Mouse (Mus musculus) embryonic facial prominence, embryonic 12.5 days (tissue): ENCODE results near the gene Zfp827. TPM values are rescaled to one million over a fixed set of nuclear protein-coding genes. Genes with fewer than 3 reads are reported as not detected.

Experiments
- ATAC-seq: fragments of 200-750 bp; cut with Nextera tagmentation; 2 replicates; pipeline ENCODE4 v1.8.0; 2017; ENCODE audit not compliant: insufficient number of reproducible peaks, insufficient read depth, low FRiP score, low TSS enrichment
- H3K27ac ChIP-seq: fragments of 300-500 bp; sonication (generic); 2 replicates; pipeline ENCODE4 v1.5.1; 2016; ENCODE audit warnings: mild to moderate bottlenecking
- H3K27me3 ChIP-seq: fragments of 300-500 bp; sonication (generic); 2 replicates; pipeline ENCODE4 v1.6.1; 2016; ENCODE audit warnings: mild to moderate bottlenecking, moderate library complexity
- H3K36me3 ChIP-seq: fragments of 300-500 bp; sonication (generic); 2 replicates; pipeline ENCODE4 v1.6.1; 2016; ENCODE audit warnings: mild to moderate bottlenecking
- H3K4me1 ChIP-seq: fragments of 300-500 bp; sonication (generic); 2 replicates; pipeline ENCODE4 v1.6.1; 2016
- H3K4me2 ChIP-seq: fragments of 300-500 bp; sonication (generic); replicated peaks from 2 replicates; pipeline ENCODE4 v1.6.1; 2016; ENCODE audit warnings: mild to moderate bottlenecking, moderate library complexity
- H3K4me3 ChIP-seq: fragments of 300-500 bp; sonication (generic); 2 replicates; pipeline ENCODE4 v1.5.1; 2016; ENCODE audit warnings: mild to moderate bottlenecking
- H3K9ac ChIP-seq: fragments of 300-500 bp; sonication (generic); 2 replicates; pipeline ENCODE4 v1.6.1; 2016; ENCODE audit warnings: mild to moderate bottlenecking, moderate library complexity
- H3K9me3 ChIP-seq: fragments of 300-500 bp; sonication (generic); 2 replicates; pipeline ENCODE4 v1.6.1; 2016; ENCODE audit warnings: mild to moderate bottlenecking, moderate library complexity
- WGBS: fragments of 180-500 bp; shearing (Covaris S2); methylation state at CpG from one replicate; pipeline ENCODE4 v1.1.7; 2016; 5-methylcytosine and 5-hydroxymethylcytosine counted together
- polyA plus RNA-seq: library from polyadenylated mRNA; unstranded; fragments of >200 nt; fragmentation: Nextera tagmentation; extraction: Ambion mirVana; gene quantifications from 2 replicates; pipeline ENCODE4 v1.2.1, GENCODE M21; 2016

Zfp827 gene
- polyA plus RNA-seq, 1 experiment from 2014 or later: 13.8 TPM

GRCm38 (mm10) chr8:79148799-79149198, 120.6 kb downstream of the Zfp827 start:
- no peak overlapping the region for H3K27ac ChIP-seq
- no peak overlapping the region for H3K4me3 ChIP-seq
- H3K36me3 ChIP-seq: peaks cover 26% of the 10 kb centered on the region
- 89% methylated on average over 10 of the region's 10 CpGs for WGBS
- no peaks in the 10 kb centered on the region for H3K27me3 ChIP-seq
- no peaks in the 10 kb centered on the region for H3K9me3 ChIP-seq
- H3K4me2 ChIP-seq: no peak overlapping the region
- no peaks in the 10 kb centered on the region for H3K4me1 ChIP-seq
- H3K9ac ChIP-seq: no peak overlapping the region
- ATAC-seq: no peak

- H3K9me3 ChIP-seq: no peaks in the 10 kb centered on the region
- no peaks in the 10 kb centered on the region for H3K27me3 ChIP-seq
- H3K4me1 ChIP-seq: no peaks in the 10 kb centered on the region
- no peak overlapping the region for H3K27ac ChIP-seq
- H3K4me2 ChIP-seq: no peak overlapping the region
- peaks cover 25% of the 10 kb centered on the region for H3K36me3 ChIP-seq
- ATAC-seq: no peak
- H3K9ac ChIP-seq: no peak overlapping the region
- no peak overlapping the region for H3K4me3 ChIP-seq
- 93% methylated on average over 10 of the region's 10 CpGs for WGBS
Observed at GRCm38 (mm10) chr8:79149880-79150279, 121.6 kb downstream of the Zfp827 start.

DNA sequence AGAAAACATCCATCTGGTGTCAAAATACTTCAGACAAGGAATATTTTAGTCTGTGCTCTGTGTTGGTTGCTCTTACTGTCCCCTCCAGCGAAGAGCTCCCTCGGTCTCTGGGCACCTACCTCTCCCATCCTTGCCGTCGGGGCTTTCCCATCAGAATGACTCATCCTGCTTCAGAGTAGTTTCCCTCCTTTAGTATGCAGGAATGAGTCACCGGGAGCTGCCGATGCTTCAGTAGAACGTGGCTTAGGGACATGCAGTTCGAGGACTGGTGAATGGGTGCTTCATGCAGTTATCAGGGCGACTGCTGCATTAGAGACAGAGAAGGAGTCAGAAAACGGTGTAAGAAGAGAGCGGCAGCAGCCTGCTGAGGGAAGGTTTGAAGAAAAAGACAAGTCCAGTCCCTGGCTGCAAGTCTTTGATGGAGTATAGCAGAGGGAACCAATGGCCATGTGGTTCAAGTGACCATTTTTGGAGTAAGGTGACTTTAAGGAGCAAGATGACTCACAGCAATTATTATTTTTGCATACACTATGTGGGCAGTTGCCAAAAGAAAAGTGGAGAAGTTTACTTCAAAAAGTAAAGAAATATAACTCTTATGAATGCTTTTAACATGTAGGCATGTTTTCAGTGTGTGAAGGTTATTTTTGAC, 122.4 kb downstream of the Zfp827 start:
- no peaks in the 10 kb centered on the region for H3K9me3 ChIP-seq
- H3K4me1 ChIP-seq: no peaks in the 10 kb centered on the region
- no peak for ATAC-seq
- H3K9ac ChIP-seq: no peak overlapping the region
- no peaks in the 10 kb centered on the region for H3K27me3 ChIP-seq
- no peak overlapping the region for H3K4me3 ChIP-seq
- no peak overlapping the region for H3K27ac ChIP-seq
- no peak overlapping the region for H3K4me2 ChIP-seq
- 81% methylated on average over 11 of the region's 11 CpGs for WGBS
- H3K36me3 ChIP-seq: peaks cover 17% of the 10 kb centered on the region

GRCm38 (mm10) chr8:79151644-79152043, 123.4 kb downstream of the Zfp827 start:
- Histone ChIP-seq H3K27ac (no peak overlapping the region), H3K9me3 (no peaks in the 10 kb centered on the region), H3K4me1 (no peaks in the 10 kb centered on the region), H3K9ac (no peak overlapping the region), H3K27me3 (no peaks in the 10 kb centered on the region), H3K36me3 (peaks cover 15% of the 10 kb centered on the region), H3K4me2 (no peak overlapping the region), H3K4me3 (no peak overlapping the region)
- WGBS: 84% methylated on average over 4 of the region's 4 CpGs
- ATAC-seq: no peak

DNA sequence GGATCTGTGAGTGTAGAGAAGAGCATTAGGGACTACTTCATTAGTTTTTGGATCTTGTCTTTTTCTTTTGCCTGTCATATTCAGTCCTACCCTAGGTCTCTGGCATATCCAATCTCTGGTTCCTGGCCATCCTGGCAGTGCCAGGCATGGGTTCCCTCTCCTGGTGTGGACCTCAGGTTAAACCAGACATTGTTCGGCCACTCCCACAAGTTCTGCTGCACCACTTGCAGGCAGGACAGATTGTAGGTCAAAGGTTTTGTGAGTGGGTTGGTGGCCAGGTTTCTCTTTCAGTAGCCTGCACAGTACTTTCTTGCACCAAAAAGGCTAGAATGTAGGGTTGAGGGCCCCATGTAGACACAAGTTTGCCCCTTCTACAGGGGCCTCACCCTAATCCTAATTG, 125.0 kb downstream of the Zfp827 start:
- Histone ChIP-seq H3K27me3 (no peaks in the 10 kb centered on the region), H3K36me3 (peaks cover 11% of the 10 kb centered on the region), H3K9me3 (no peaks in the 10 kb centered on the region), H3K27ac (no peak overlapping the region), H3K9ac (no peak overlapping the region), H3K4me1 (peaks cover 7% of the 10 kb centered on the region), H3K4me3 (no peak overlapping the region), H3K4me2 (no peak overlapping the region)
- ATAC-seq: no peak
- WGBS: 96% methylated on average over 1 of the region's 1 CpGs

DNA sequence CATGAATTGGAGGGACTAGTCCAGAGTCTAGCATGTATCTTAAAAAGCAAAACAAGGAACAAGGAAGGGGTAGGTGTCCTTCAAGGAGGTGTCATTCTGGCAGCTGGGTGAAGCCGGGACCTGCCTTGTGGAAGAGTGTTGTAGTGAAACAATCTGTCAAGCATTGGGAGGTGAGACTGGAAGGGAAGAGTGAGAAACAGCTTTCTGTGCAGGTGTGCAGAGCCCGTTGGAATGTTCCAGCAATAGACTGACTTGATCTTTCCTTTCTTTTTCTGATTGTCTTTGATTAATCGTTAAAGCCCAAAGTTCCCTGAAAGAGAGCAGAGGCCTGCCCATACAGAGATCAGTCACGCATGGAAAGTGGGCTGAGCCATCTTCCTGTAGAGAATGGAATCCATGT, 125.4 kb downstream of the Zfp827 start:
- Histone ChIP-seq H3K4me2 (no peak overlapping the region), H3K36me3 (peaks cover 13% of the 10 kb centered on the region), H3K27me3 (no peaks in the 10 kb centered on the region), H3K27ac (no peak overlapping the region), H3K9ac (no peak overlapping the region), H3K4me3 (no peak overlapping the region), H3K4me1 (peaks cover 10% of the 10 kb centered on the region), H3K9me3 (no peaks in the 10 kb centered on the region)
- ATAC-seq: no peak
- WGBS: 75% methylated on average over 4 of the region's 4 CpGs

GRCm38 (mm10) chr8:79155556-79156161, 127.4 kb downstream of the Zfp827 start:
- Histone ChIP-seq H3K9ac (no peak overlapping the region), H3K4me1 (peaks cover 17% of the 10 kb centered on the region), H3K36me3 (peaks cover 18% of the 10 kb centered on the region), H3K27me3 (no peaks in the 10 kb centered on the region), H3K4me3 (no peak overlapping the region), H3K9me3 (no peaks in the 10 kb centered on the region), H3K4me2 (no peak overlapping the region), H3K27ac (no peak overlapping the region)
- 94% methylated on average over 10 of the region's 10 CpGs for WGBS
- ATAC-seq: no peak

- no peak overlapping the region for H3K4me3 ChIP-seq
- H3K9me3 ChIP-seq: no peaks in the 10 kb centered on the region
- no peak for ATAC-seq
- WGBS: 19% methylated on average over 4 of the region's 4 CpGs
- H3K27me3 ChIP-seq: no peaks in the 10 kb centered on the region
- peaks cover 17% of the 10 kb centered on the region for H3K4me1 ChIP-seq
- no peak overlapping the region for H3K27ac ChIP-seq
- H3K4me2 ChIP-seq: no peak overlapping the region
- no peak overlapping the region for H3K9ac ChIP-seq
- peaks cover 18% of the 10 kb centered on the region for H3K36me3 ChIP-seq
Observed at GRCm38 (mm10) chr8:79157366-79157765, 129.1 kb downstream of the Zfp827 start.

GRCm38 (mm10) chr8:79158357-79158756, 130.1 kb downstream of the Zfp827 start:
- Histone ChIP-seq H3K4me1 (peaks cover 25% of the 10 kb centered on the region), H3K4me3 (no peak overlapping the region), H3K27me3 (no peaks in the 10 kb centered on the region), H3K9ac (no peak overlapping the region), H3K27ac (no peak overlapping the region), H3K4me2 (no peak overlapping the region), H3K36me3 (peaks cover 10% of the 10 kb centered on the region), H3K9me3 (no peaks in the 10 kb centered on the region)
- WGBS: 35% methylated on average over 2 of the region's 2 CpGs
- ATAC-seq: no peak

- Histone ChIP-seq H3K36me3 (peaks cover 10% of the 10 kb centered on the region), H3K4me3 (no peak overlapping the region), H3K9me3 (no peaks in the 10 kb centered on the region), H3K27me3 (no peaks in the 10 kb centered on the region), H3K9ac (no peak overlapping the region), H3K4me2 (no peak overlapping the region), H3K27ac (no peak overlapping the region), H3K4me1 (peaks cover 27% of the 10 kb centered on the region)
- 83% methylated on average over 9 of the region's 9 CpGs for WGBS
- ATAC-seq: no peak
Observed at GRCm38 (mm10) chr8:79159397-79159796, 131.2 kb downstream of the Zfp827 start.

GRCm38 (mm10) chr8:79160302-79160701, 132.1 kb downstream of the Zfp827 start:
- ATAC-seq: no peak
- H3K36me3 ChIP-seq: peaks cover 10% of the 10 kb centered on the region

DNA sequence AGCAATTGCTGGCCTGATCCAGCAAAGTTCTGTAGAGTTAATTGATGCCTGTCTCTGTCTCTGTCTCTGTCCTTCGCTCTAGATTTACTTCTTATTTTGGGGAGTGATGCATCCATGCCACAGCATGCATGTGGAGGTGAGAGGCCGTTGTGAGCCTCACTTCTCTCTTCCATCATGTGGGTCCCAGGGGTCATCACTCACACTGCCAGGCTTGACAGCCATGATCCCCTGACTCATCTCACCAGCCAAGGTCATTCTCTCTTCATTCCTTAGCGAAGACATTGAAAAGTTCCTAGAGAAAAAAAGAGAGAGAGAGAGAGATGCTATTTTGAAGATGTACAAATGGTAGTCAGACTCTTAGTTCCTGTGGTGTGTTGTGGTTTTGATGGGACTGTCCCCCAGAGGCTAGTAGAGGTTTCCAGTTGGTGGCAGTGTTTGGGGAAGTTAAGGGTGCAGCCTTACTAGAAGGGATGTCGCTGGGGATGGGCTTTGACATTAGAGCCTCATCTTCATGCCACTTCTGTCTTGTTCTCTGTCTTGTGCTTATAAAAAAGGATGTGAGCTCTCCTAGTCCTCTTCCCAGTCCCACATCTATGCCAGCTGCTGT, 133.0 kb downstream of the Zfp827 start:
- WGBS: 86% methylated on average over 4 of the region's 4 CpGs
- no peaks in the 10 kb centered on the region for H3K9me3 ChIP-seq

More at GRCm38 (mm10) chr8:79160302-79160701, 132.1 kb downstream of the Zfp827 start:
- Histone ChIP-seq H3K9ac (no peak overlapping the region), H3K4me1 (peaks cover 27% of the 10 kb centered on the region), H3K27me3 (no peaks in the 10 kb centered on the region), H3K4me2 (no peak overlapping the region), H3K27ac (no peak overlapping the region), H3K4me3 (no peak overlapping the region), H3K9me3 (no peaks in the 10 kb centered on the region)
- 51% methylated on average over 4 of the region's 4 CpGs for WGBS

More for the DNA sequence above, 133.0 kb downstream of the Zfp827 start:
- H3K36me3 ChIP-seq: peaks cover 10% of the 10 kb centered on the region
- H3K4me1 ChIP-seq: peaks cover 27% of the 10 kb centered on the region
- H3K27ac ChIP-seq: no peak overlapping the region
- no peak overlapping the region for H3K4me2 ChIP-seq
- no peak overlapping the region for H3K4me3 ChIP-seq
- no peak for ATAC-seq
- H3K9ac ChIP-seq: no peak overlapping the region
- no peaks in the 10 kb centered on the region for H3K27me3 ChIP-seq
